In the genomic region with DNA sequence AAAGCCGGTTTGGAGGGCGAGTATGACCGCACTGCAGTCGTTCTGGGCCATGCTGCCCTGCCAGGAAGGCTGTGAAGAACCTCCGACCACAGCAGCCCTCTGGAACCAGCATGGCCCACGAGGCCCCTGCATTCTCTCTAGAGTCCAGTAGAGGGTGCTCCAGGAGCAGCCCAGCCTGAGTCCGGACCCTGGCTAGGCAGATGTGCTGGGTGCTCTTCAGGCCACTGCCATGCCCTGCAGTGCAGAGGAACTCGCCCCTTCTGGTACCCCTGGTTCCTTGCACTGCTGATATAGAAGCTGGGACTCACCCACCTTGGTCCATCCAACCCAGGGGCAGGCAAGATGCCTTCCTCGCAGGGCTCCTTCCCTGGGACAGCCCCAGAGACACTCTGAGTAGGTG, we compare ENCODE assay signal across 8 mouse cellular contexts. TPM values are rescaled to one million over a fixed set of nuclear protein-coding genes. Genes with fewer than 3 reads are reported as not detected.
DNase-seq lines count a peak whose midpoint lies in the region; ATAC-seq and TF ChIP-seq lines count a peak whose summit lies in the region.
"Had no signal": no experiment of that assay in that cellular context is flagged by ENCODE, and none has a peak within 500 bp of the region (broad histone marks: within the 10 kb centered on the region; RNA-seq: fewer than 3 reads in every experiment).

No protein-coding gene starts in this region.

- H3K27me3 ChIP-seq in CH12.LX (replicated peaks) (peaks cover 63% of the 10 kb centered on the region), Patski (peaks cover 35% of the 10 kb centered on the region)
- H3K27me3 ChIP-seq in intestine, postnatal 0 days (replicated peaks; ENCODE audit: control insufficient read depth, insufficient read depth, low read length), result no peaks in the 10 kb centered on the region
- no peaks in the 10 kb centered on the region for H3K27me3 ChIP-seq in liver, postnatal 0 days (ENCODE audit: insufficient read depth, low read length)
- no peaks in the 10 kb centered on the region for H3K27me3 ChIP-seq in neural tube, embryonic 15.5 days (replicated peaks)

- no peak for TF ChIP-seq EP300 in CH12.LX (IDR thresholded peaks at IDR 0.05; ENCODE audit: low read length)
- TF ChIP-seq EP300 in liver, postnatal 0 days (IDR thresholded peaks at IDR 0.05; ENCODE audit: low read depth), result no peak

- H3K9ac ChIP-seq in CH12.LX (ENCODE audit: insufficient read depth, low read depth), result no peak overlapping the region
- H3K9ac ChIP-seq in intestine, postnatal 0 days (ENCODE audit: low read depth, low read length), result no peak overlapping the region
- H3K9ac ChIP-seq in liver, postnatal 0 days (replicated peaks), result no peak overlapping the region
- H3K9ac ChIP-seq in neural tube, embryonic 15.5 days (replicated peaks), result no peak overlapping the region

- POLR2A ChIA-PET in Patski (lab: Charles Lee), result no interaction called here

- in situ Hi-C loops in CH12.LX (cut with MboI; ENCODE audit: low pct_ligation_motif_present, low pct_unique_long_range_greater_than_20kb, low sequenced_read_pairs), result loop anchor here (5.0 kb wide), 1 partner anchor 101 kb away; the partner anchor contains the start of gene Ccdc174
- in situ Hi-C loops in Patski (cut with MboI; ENCODE audit: low pct_unique_long_range_greater_than_20kb), result loop anchor here (5.0 kb wide), 2 partner anchors 71 to 291 kb away; no protein-coding TSS in a partner anchor

- no peak overlapping the region for H3K27ac ChIP-seq in CH12.LX (ENCODE audit: insufficient read depth, low read depth)
- H3K27ac ChIP-seq in intestine, postnatal 0 days (ENCODE audit: low read depth, low read length), result no peak overlapping the region
- no peak overlapping the region for H3K27ac ChIP-seq in liver, postnatal 0 days (ENCODE audit: low read depth)
- no peak overlapping the region for H3K27ac ChIP-seq in neural tube, embryonic 15.5 days (replicated peaks)
- H3K27ac ChIP-seq: macrophage had no signal

- H3K4me1 ChIP-seq in CH12.LX (ENCODE audit: control insufficient read depth in 1 of 2, insufficient read depth in 2 of 2), result no peaks in the 10 kb centered on the region
- H3K4me1 ChIP-seq in intestine, postnatal 0 days (replicated peaks; ENCODE audit: control insufficient read depth, insufficient read depth, low read length), result no peaks in the 10 kb centered on the region
- H3K4me1 ChIP-seq in liver, postnatal 0 days (ENCODE audit: insufficient read depth), result no peaks in the 10 kb centered on the region
- H3K4me1 ChIP-seq in neural tube, embryonic 15.5 days, result no peaks in the 10 kb centered on the region

- H3K4me2 ChIP-seq in CH12.LX (ENCODE audit: insufficient read depth, low read depth, poor library complexity, severe bottlenecking), result no peak overlapping the region
- no peak overlapping the region for H3K4me2 ChIP-seq in intestine, postnatal 0 days (replicated peaks; ENCODE audit: low read depth)
- no peak overlapping the region for H3K4me2 ChIP-seq in liver, postnatal 0 days (ENCODE audit: low read depth, low read length)
- no peak overlapping the region for H3K4me2 ChIP-seq in neural tube, embryonic 15.5 days

- no peaks in the 10 kb centered on the region for H3K79me2 ChIP-seq in CH12.LX (replicated peaks; ENCODE audit: control insufficient read depth, extremely low read depth, insufficient read depth, poor library complexity, severe bottlenecking)

- WGBS in intestine, postnatal 0 days, result 12% methylated on average over 9 of the region's 9 CpGs
- 11% methylated on average over 9 of the region's 9 CpGs for WGBS in liver, postnatal 0 days (ENCODE audit: insufficient replicate concordance)
- 16% methylated on average over 9 of the region's 9 CpGs for WGBS in neural tube, embryonic 15.5 days

- TF ChIP-seq RAD21 in CH12.LX (IDR thresholded peaks at IDR 0.05; ENCODE audit: low read depth, low read length), result peak; percentile 94

- peak; percentile 36 for ATAC-seq in Patski
- 0 out of 2 replicates have a peak, but pooled peaks have one; percentile 34 for ATAC-seq in intestine, postnatal 0 days
- ATAC-seq in liver, postnatal 0 days, result peak; percentile 45; the same call in 1 of the 2 replicates
- peak; percentile 83 for ATAC-seq in neural tube, embryonic 15.5 days (ENCODE audit: low FRiP score)

- H3K9me3 ChIP-seq in CH12.LX (replicated peaks; ENCODE audit: low read length), result no peaks in the 10 kb centered on the region
- H3K9me3 ChIP-seq in intestine, postnatal 0 days (ENCODE audit: control insufficient read depth), result no peaks in the 10 kb centered on the region
- no peaks in the 10 kb centered on the region for H3K9me3 ChIP-seq in liver, postnatal 0 days (ENCODE audit: low read length)
- no peaks in the 10 kb centered on the region for H3K9me3 ChIP-seq in neural tube, embryonic 15.5 days (replicated peaks)

- H3K36me3 ChIP-seq in CH12.LX (replicated peaks in 1 of 2; ENCODE audit: control insufficient read depth in 1 of 2, insufficient read depth in 1 of 2, low read length in 1 of 2), result no peaks in the 10 kb centered on the region
- H3K36me3 ChIP-seq in intestine, postnatal 0 days (ENCODE audit: control insufficient read depth, insufficient read depth), result no peaks in the 10 kb centered on the region
- no peaks in the 10 kb centered on the region for H3K36me3 ChIP-seq in liver, postnatal 0 days (replicated peaks; ENCODE audit: insufficient read depth, low read length)
- peaks cover 13% of the 10 kb centered on the region for H3K36me3 ChIP-seq in neural tube, embryonic 15.5 days

- DNase-seq in CH12.LX (ENCODE audit: extremely low read depth) (peak; percentile 72), Patski (ENCODE audit: low read depth, low spot score) (no peak)
- peak; percentile 61 to 75 for DNase-seq in cerebellum, postnatal 25 days
- peak; percentile 63 for DNase-seq in gastrocnemius, adult 18-20 months (ENCODE audit: low spot score)
- peak; percentile 68 for DNase-seq in liver, postnatal 0 days

- CTCF ChIA-PET in Patski (lab: Charles Lee), result no interaction called here

- TF ChIP-seq CTCF in CH12.LX (conservative IDR thresholded peaks at IDR 0.05 in 1 of 2, IDR thresholded peaks at IDR 0.05 in 1 of 2; ENCODE audit: low read depth in 2 of 2, low read length in 2 of 2), result peak; percentile 76 to 95
- TF ChIP-seq CTCF in Patski (IDR thresholded peaks at IDR 0.05), result no peak
- TF ChIP-seq CTCF in intestine, postnatal 0 days (IDR thresholded peaks at IDR 0.05; ENCODE audit: low read depth), result peak; percentile 98
- TF ChIP-seq CTCF in liver, postnatal 0 days (IDR thresholded peaks at IDR 0.05; ENCODE audit: low read depth), result peak; percentile 87

- dilution Hi-C loops in CH12.LX (cut with MboI; ENCODE audit: extremely low pct_ligation_motif_present, extremely low pct_unique_long_range_greater_than_20kb, low sequenced_read_pairs), result no loop called here

- TF ChIP-seq POLR2A in CH12.LX (IDR thresholded peaks at IDR 0.05; ENCODE audit: low read depth, low read length), result no peak

- no peak overlapping the region for H3K4me3 ChIP-seq in CH12.LX (replicated peaks in 1 of 3; ENCODE audit: low read depth in 2 of 3, low read length in 2 of 3, poor library complexity in 1 of 3)
- no peak overlapping the region for H3K4me3 ChIP-seq in intestine, postnatal 0 days (ENCODE audit: low read depth, low read length)
- H3K4me3 ChIP-seq in liver, postnatal 0 days (ENCODE audit: low read depth, low read length), result no peak overlapping the region
- H3K4me3 ChIP-seq in neural tube, embryonic 15.5 days (replicated peaks), result no peak overlapping the region

TF ChIP-seq in CH12.LX, 34 proteins besides CTCF, POLR2A, EP300 and RAD21:
- 0 out of 2 replicates have a peak, but pooled peaks have one; percentile 25 for TF ChIP-seq TCF12 (IDR thresholded peaks at IDR 0.05; ENCODE audit: low read depth, low read length)
- TF ChIP-seq NELFE (IDR thresholded peaks at IDR 0.05; ENCODE audit: low read depth, low read length), result peak; percentile 17; the same call in 1 of the 2 replicates
- peak; percentile 79 for TF ChIP-seq MYC (IDR thresholded peaks at IDR 0.05; ENCODE audit: low read depth, low read length)
- no peak for TF ChIP-seq ZNF384 (IDR thresholded peaks at IDR 0.05; ENCODE audit: low read depth, low read length)
- TF ChIP-seq SMC3 (IDR thresholded peaks at IDR 0.05; ENCODE audit: low read depth, low read length), result peak; percentile 93
- TF ChIP-seq ZC3H11A (IDR thresholded peaks at IDR 0.05; ENCODE audit: low read depth, low read length), result peak; percentile 78
- TF ChIP-seq ETS1 (conservative IDR thresholded peaks at IDR 0.05; ENCODE audit: low read depth, low read length), result no peak
- peak; percentile 71 for TF ChIP-seq MAX (IDR thresholded peaks at IDR 0.05; ENCODE audit: low read length)
TF ChIP-seq in CH12.LX: peak in this region for 6.

RNA-seq across cellular contexts. Expression of gene Grip2, which starts 50.5 kb away (rescaled TPM):
- total RNA-seq in CH12.LX (2012; rRNA removed), result 0.04 TPM in 1 of 2 replicates, not detected in the other
- not detected in 2 replicates for total RNA-seq in CH12.LX (2014; rRNA removed)
- polyA plus RNA-seq in CH12.LX (2012; ENCODE audit: insufficient read length, low read depth), result 0.04 and 0.07 TPM in 2 replicates
- 0.04 TPM for polyA plus RNA-seq in Patski (2021)
- 1 to 10 TPM; 2.6 to 3.0 TPM for total RNA-seq in gastrocnemius, adult 18-20 months (2021)
- 0.22 and 0.27 TPM in 2 replicates for polyA plus RNA-seq in intestine, postnatal 0 days (2015; fragmentation: Nextera tagmentation; extraction: Ambion mirVana)
- 0.05 TPM in 1 of 2 replicates, not detected in the other for polyA plus RNA-seq in liver, postnatal 0 days (2015; fragmentation: Nextera tagmentation; extraction: Ambion mirVana)
- 7.7 and 8.6 TPM in 2 replicates for polyA plus RNA-seq in neural tube, embryonic 15.5 days (2015; fragmentation: Nextera tagmentation; extraction: Ambion mirVana)
- polyA plus RNA-seq: macrophage had no signal
